In the genomic region with DNA sequence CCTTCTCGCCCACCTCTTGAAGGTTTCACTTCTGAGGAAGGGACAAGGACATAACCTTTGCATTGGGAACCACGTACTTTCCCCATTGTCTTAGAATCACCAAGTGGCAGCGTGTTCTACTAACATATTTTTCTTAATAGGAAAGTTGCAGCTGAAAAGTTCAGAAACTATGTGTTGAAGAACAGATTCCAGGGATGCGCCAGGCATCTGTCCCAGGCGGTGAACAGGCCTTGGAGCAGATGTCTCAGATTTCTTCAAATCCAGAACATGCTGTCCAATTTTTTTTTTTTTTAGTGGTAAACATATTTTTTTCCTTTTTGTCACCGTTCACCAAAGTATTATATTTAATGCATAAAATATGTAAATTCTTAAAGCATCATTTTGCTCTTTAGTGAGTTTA, we compare ENCODE assay signal across 24 mouse cellular contexts.
DNase-seq lines count a peak whose midpoint lies in the region; ATAC-seq and TF ChIP-seq lines count a peak whose summit lies in the region.
"Had no signal": no experiment of that assay in that cellular context is flagged by ENCODE, and none has a peak within 500 bp of the region (broad histone marks: within the 10 kb centered on the region; RNA-seq: fewer than 3 reads in every experiment).

No protein-coding gene starts in this region.

- no peak overlapping the region for H3K9ac ChIP-seq in heart, adult 2 months (ENCODE audit: low read depth, low read length)
- no peak overlapping the region for H3K9ac ChIP-seq in embryonic facial prominence, embryonic 15.5 days
- H3K9ac ChIP-seq: embryonic facial prominence, embryonic 13.5 days; intestine, embryonic 15.5 days; liver, postnatal 0 days had no signal

- no peaks in the 10 kb centered on the region for H3K4me1 ChIP-seq in heart, adult 2 months (ENCODE audit: control insufficient read depth, insufficient read depth, low read length)
- 0 out of 2 replicates have a peak, but pooled peaks cover 6% of the 10 kb centered on the region for H3K4me1 ChIP-seq in embryonic facial prominence, embryonic 15.5 days
- H3K4me1 ChIP-seq: heart, embryonic 10.5 days; intestine, embryonic 15.5 days had no signal

- no peaks in the 10 kb centered on the region for H3K79me2 ChIP-seq in heart, adult 2 months (replicated peaks; ENCODE audit: control insufficient read depth, insufficient read depth, low read length)

- no peak overlapping the region for H3K4me2 ChIP-seq in embryonic facial prominence, embryonic 15.5 days (replicated peaks)
- H3K4me2 ChIP-seq: intestine, embryonic 15.5 days; midbrain, embryonic 11.5 days had no signal

- TF ChIP-seq POLR2A in heart, adult 2 months (IDR thresholded peaks at IDR 0.05; ENCODE audit: insufficient read depth, low read depth, low read length) = no peak

- no peaks in the 10 kb centered on the region for H3K27me3 ChIP-seq in heart, adult 2 months (ENCODE audit: control insufficient read depth, insufficient read depth, low read length)
- no peaks in the 10 kb centered on the region for H3K27me3 ChIP-seq in embryonic facial prominence, embryonic 15.5 days
- H3K27me3 ChIP-seq: CH12.LX; embryonic facial prominence, embryonic 13.5 days; intestine, embryonic 15.5 days; Patski had no signal

- ATAC-seq in embryonic facial prominence, embryonic 15.5 days (ENCODE audit: insufficient number of reproducible peaks, low FRiP score, low TSS enrichment, low read depth) = no peak
- ATAC-seq: hindbrain, embryonic 16.5 days; intestine, embryonic 15.5 days; liver, postnatal 0 days; Patski had no signal

- TF ChIP-seq CTCF in heart, adult 2 months (IDR thresholded peaks at IDR 0.05) = no peak

- H3K36me3 ChIP-seq in heart, adult 2 months (ENCODE audit: control insufficient read depth, insufficient read depth, low read length) = no peaks in the 10 kb centered on the region; the same call in 1 of the 2 replicates
- H3K36me3 ChIP-seq in embryonic facial prominence, embryonic 15.5 days = no peaks in the 10 kb centered on the region
- H3K36me3 ChIP-seq: embryonic facial prominence, embryonic 13.5 days; G1E; heart, embryonic 10.5 days; intestine, embryonic 15.5 days had no signal

- H3K4me3 ChIP-seq in heart, adult 2 months = no peak overlapping the region
- no peak overlapping the region for H3K4me3 ChIP-seq in embryonic facial prominence, embryonic 15.5 days (replicated peaks)
- H3K4me3 ChIP-seq: embryonic facial prominence, embryonic 13.5 days; heart, embryonic 10.5 days; intestine, embryonic 15.5 days had no signal

- H3K27ac ChIP-seq in heart, adult 2 months = no peak overlapping the region
- H3K27ac ChIP-seq in embryonic facial prominence, embryonic 15.5 days (replicated peaks) = peak overlapping the region; percentile 48; the same call in 1 of the 2 replicates
- H3K27ac ChIP-seq: embryonic facial prominence, embryonic 13.5 days; heart, embryonic 10.5 days; intestine, embryonic 15.5 days had no signal

- no peak for TF ChIP-seq EP300 in heart, adult 2 months (IDR thresholded peaks at IDR 0.05; ENCODE audit: insufficient read depth, low read depth, low read length)

- peak; percentile 42 for DNase-seq in heart, adult 11 months
- DNase-seq in heart, adult 2 months = no peak
- DNase-seq in layer of hippocampus, adult 9-10 months (ENCODE audit: low spot score) = peak; percentile 18
- peak; percentile 14 for DNase-seq in right cerebral cortex, postnatal 25 days
- DNase-seq in spleen, postnatal 14 days (ENCODE audit: low spot score in 2 of 2) = no peak
- DNase-seq in urinary bladder, postnatal 25 days (ENCODE audit: low spot score) = no peak
- DNase-seq: adrenal gland, postnatal 36 days; B cell, adult 2 months; cerebellum, adult 18-20 months; cerebellum, postnatal 14 days; kidney, adult 8-10 months; kidney, postnatal 10 days; liver, postnatal 0 days; lung, postnatal 10 days; thymus, postnatal 14 days had no signal

- H3K9me3 ChIP-seq in embryonic facial prominence, embryonic 15.5 days (replicated peaks) = no peaks in the 10 kb centered on the region
- H3K9me3 ChIP-seq: embryonic facial prominence, embryonic 13.5 days; heart, embryonic 10.5 days; intestine, embryonic 15.5 days had no signal

- WGBS in heart, adult 2 months = 80% methylated on average over 6 of the region's 6 CpGs
- 46% methylated on average over 6 of the region's 6 CpGs for WGBS in embryonic facial prominence, embryonic 15.5 days

- intact Hi-C loops in heart, adult 2 months (cut with DNase I) = no loop called here

Comparison
In these comparisons a context has a peak if more than half of its experiments do, and no peak if none do; other contexts are left out.
1. DNase-seq: peak in heart, adult 11 months (single experiment), layer of hippocampus, adult 9-10 months (single experiment) and right cerebral cortex, postnatal 25 days (single experiment); none in heart, adult 2 months (0 of 2), spleen, postnatal 14 days (0 of 2) and urinary bladder, postnatal 25 days (single experiment).